Mouse (Mus musculus): ENCODE data around the gene Rabggtb. TPM values are rescaled to one million over a fixed set of nuclear protein-coding genes. Genes with fewer than 3 reads are reported as not detected.

Rabggtb gene
- polyA plus RNA-seq (2017; shearing (Covaris generic)), result 27.0 TPM

GRCm38 (mm10) chr3:153912546-153913509 lies at the start of gene Rabggtb:
Rabggtb (minus strand) TSS chr3:153913009.

DNA sequence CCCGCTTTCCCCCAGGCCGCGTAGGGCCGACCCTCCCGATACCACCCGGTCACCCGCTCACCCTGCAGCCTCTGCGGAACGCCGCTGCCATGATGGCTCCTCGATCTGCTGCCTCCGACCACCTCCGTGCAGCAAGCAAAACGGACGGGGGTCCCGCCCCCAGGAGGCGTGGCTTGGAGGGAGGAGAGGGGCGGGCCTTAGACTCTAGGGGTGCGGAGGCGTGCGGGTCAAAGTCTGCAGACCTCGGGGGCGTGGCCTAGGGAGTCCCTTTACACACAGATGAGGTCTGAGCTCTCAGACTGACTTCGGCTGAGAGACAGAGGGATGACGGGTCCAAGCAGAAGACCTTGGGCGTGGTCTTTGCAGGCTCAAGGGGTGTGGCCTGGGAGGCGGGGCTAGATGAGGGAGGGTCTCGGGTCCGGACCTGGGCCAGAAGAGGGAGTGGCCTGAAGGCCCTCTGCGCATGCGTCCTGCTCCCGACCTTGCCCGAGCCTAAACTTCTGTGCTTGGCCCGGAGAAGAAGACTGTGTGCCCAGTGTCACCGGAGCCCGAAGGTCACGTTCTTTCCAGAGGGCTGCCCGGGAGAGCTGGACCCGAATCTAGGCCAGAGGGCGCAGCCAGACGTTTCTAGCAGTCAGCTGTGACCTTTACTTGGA lies 31.7 kb upstream of the Rabggtb start, which contains the start of gene Acadm:
Gene Acadm, minus strand, starts transcription at position 298 of the 656 bp plus-strand sequence.

DNA sequence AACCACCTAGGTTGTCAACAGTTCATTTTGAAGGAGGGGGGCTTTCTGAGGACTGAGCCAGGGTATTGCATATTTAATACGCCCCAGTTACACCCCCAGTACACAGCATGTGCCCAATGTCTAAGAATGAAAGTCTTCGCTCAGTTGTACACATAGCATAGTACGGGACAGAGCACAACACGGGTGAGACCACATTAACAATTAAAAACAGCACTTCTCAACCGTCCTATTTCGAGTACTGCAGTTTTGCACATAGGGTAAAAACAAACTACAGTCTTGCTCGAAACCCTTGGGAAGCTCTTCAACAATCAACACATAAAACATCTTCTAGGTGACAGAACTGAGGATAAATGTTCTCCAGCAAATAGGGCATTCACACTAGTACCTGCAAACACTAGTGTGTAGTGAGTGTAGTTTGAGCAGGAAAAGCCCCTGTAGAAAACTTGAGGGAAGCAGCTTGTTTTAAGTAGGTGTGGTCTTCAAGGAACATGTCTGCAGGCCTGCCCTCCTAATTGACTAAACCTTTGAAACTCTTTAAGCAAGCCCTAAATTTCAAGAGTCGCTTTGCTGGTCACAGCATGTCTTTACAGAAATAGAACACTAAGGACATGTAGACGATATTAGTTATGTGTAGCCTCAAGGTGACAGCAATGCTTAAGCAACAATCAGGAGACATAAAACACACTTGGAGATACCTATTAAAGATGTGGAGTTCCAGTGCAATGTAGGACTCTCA lies 6.5 kb downstream of the Rabggtb start, which contains the start of gene Msh4:
Gene Msh4, minus strand, starts transcription at position 3 of the 736 bp plus-strand sequence.

Other genes starting within 250 kb of the Rabggtb start
- gene St6galnac3, start 187.8 kb downstream of the Rabggtb start, polyA plus RNA-seq (2017; shearing (Covaris generic)), result 62.8 TPM
- gene Asb17, start 68.8 kb downstream of the Rabggtb start, polyA plus RNA-seq (2017; shearing (Covaris generic)), result not detected
- gene Msh4, start 6.9 kb downstream of the Rabggtb start, polyA plus RNA-seq (2017; shearing (Covaris generic)), result 0.23 TPM
- 36.6 TPM for gene Acadm, start 31.6 kb upstream of the Rabggtb start, polyA plus RNA-seq (2017; shearing (Covaris generic))
- not detected for gene Slc44a5, start 60.4 kb upstream of the Rabggtb start, polyA plus RNA-seq (2017; shearing (Covaris generic))